Mouse (Mus musculus): ENCODE results near the gene Clec4g. TPM values are rescaled to one million over a fixed set of nuclear protein-coding genes. Genes with fewer than 3 reads are reported as not detected.
"Not testable (repeated sequence)": the region's sequence is repeated elsewhere in the genome, so short reads cannot be mapped to it uniquely, and the experiment has no call there.

Clec4g gene
- total RNA-seq (2021): not detected

DNA sequence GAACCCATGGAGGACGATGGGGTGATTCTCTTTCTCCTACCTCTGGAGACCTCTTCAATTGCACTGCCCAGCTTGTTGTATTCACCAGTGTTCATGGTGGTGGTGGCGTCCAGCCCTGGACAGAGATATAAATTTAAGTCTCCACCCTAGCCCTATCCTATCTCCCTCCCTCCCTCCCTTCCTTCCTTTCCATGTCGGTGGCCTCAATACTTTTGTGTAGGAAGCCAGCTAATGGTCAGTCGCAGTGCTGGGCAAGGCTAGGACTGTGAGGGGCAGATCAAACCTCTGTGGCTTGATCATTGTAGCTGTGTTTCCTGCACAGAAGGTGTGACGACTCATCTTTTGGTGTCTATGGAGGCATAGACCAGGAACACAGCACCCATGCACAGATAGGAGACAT lies at the start of gene Clec4g:
Gene Clec4g (minus strand): TSS at position 101 of the 400 bp plus-strand sequence.
- no peak for DNase-seq (ENCODE audit: low spot score in 2 of 2)
- intact Hi-C loops (cut with DNase I): no loop called here

- DNase-seq (ENCODE audit: low spot score in 2 of 2); intact Hi-C loops (cut with DNase I): not testable (repeated sequence)
These were observed 48.2 kb upstream of the Clec4g start for GRCm38 (mm10) chr8:3768641-3769040.

- DNase-seq (ENCODE audit: low spot score in 2 of 2): peak in 1 of 2 experiments; percentile 41
- intact Hi-C loops (cut with DNase I): no loop called here
These were observed 33.9 kb upstream of the Clec4g start for GRCm38 (mm10) chr8:3754261-3754850.

GRCm38 (mm10) chr8:3748761-3749160 lies 28.3 kb upstream of the Clec4g start, which contains the start of gene Cd209a:
TSS of gene Cd209a (minus strand) at chr8:3748984.
- DNase-seq (ENCODE audit: low spot score in 2 of 2): no peak
- intact Hi-C loops (cut with DNase I): no loop called here

DNA sequence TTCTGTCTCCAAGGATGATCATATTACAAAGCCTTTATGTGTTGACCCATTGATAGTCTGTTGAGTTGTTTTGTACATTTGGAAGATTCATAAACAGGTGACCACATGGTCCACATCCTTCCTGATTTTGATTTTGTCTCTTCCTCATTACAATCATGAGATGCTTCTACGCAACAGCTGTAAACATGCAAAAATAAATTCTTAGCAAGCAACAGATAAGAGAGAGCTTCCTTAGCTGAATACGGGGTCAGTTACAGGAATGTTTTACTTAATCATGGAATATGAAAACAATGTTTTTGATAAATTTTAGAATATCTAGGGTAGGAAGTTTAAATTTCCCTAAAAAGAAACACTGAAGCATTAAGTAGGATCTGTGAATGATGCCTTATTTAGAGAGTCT lies 16.5 kb upstream of the Clec4g start:
- no peak for DNase-seq (ENCODE audit: low spot score in 2 of 2)
- intact Hi-C loops (cut with DNase I): no loop called here

DNA sequence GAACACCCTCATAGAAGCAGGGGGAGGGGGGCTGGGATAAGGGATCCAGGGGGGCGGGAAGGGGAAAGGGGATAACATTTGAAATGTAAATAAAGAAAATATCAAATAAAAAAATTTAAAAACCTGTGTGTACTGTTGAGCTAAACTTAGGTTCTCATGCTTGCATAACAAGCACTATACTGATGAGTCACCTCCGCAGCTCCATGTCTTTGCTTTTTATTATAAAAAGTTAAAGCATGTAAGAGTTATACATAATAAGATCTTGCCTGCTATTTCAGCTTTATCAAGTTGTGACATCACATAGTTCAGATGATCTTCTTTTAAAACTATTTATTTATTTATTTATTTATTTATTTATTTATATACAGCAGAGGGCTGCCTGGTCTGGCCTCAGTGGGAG lies 15.1 kb upstream of the Clec4g start:
- DNase-seq (ENCODE audit: low spot score in 2 of 2): no peak
- intact Hi-C loops (cut with DNase I): no loop called here

GRCm38 (mm10) chr8:3734084-3734483 lies 13.6 kb upstream of the Clec4g start:
- intact Hi-C loops (cut with DNase I): no loop called here
- DNase-seq (ENCODE audit: low spot score in 2 of 2): no peak

- DNase-seq (ENCODE audit: low spot score in 2 of 2): no peak
- intact Hi-C loops (cut with DNase I): no loop called here
These were observed 590 bp upstream of the Clec4g start for GRCm38 (mm10) chr8:3721041-3721440.

GRCm38 (mm10) chr8:3718559-3718958 lies 1.9 kb downstream of the Clec4g start:
- intact Hi-C loops (cut with DNase I): loop anchor here (5.0 kb wide), 1 partner anchor 239 kb away; no protein-coding TSS in a partner anchor
- peak; percentile 53 to 58 for DNase-seq (ENCODE audit: low spot score in 2 of 2)

DNA sequence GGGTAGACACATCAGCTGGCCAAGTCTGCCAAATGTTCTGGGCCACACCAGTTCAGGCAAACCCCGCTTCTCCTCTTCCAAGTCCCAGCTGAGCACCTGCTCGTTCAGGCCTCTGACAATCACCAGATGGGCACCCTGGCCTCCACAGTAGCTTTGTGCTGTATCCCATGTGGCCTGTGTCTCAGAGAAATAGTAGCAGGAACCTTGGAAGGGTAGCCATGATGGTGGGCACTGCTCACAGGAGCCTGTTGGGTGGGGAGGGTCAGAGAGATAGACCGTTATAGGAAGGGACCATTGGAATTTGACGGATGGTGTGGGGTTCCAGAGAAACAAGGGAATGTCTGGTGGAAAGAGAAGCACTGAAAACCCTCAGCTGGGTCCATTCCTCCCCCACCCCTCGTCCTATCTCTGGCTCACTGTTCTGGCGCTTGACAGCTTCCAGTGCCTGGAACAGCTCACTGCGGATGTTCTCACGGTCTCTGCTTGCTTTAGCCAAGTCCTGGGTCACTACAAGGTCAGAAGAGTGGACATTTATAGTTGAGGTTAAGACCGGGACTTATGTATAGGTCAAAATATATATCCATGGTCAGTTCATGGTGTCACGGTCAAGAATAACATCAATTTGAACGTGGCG lies 3.0 kb downstream of the Clec4g start:
- intact Hi-C loops (cut with DNase I): loop anchor here (5.0 kb wide), 1 partner anchor 240 kb away; no protein-coding TSS in a partner anchor
- no peak for DNase-seq (ENCODE audit: low spot score in 2 of 2)

- no peak for DNase-seq (ENCODE audit: low spot score in 2 of 2)
- intact Hi-C loops (cut with DNase I): no loop called here
These were observed 8.8 kb downstream of the Clec4g start for GRCm38 (mm10) chr8:3711646-3712045.

GRCm38 (mm10) chr8:3710312-3710711 lies 10.1 kb downstream of the Clec4g start:
- intact Hi-C loops (cut with DNase I): no loop called here
- no peak for DNase-seq (ENCODE audit: low spot score in 2 of 2)

DNA sequence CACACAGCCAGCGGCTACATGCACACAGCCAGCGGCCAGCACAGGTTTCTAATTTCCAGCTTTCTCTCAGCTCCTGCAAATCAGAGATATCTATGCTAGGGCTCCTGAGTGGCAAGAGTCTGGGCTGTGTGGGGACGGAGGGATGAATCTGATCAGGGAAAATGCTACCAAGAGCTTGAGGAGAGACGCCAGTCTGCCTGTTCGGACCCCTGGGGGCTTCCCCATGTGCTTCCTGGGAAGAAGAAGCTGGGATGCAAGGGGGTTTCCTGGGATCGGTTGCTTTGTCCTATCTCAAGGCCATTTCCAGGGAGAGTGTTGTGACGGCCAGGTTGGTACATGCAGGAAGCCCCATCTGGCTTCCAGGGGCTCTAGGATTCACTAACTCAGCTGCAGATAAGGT lies 12.8 kb downstream of the Clec4g start:
- DNase-seq (ENCODE audit: low spot score in 2 of 2): no peak
- intact Hi-C loops (cut with DNase I): no loop called here

- no peak for DNase-seq (ENCODE audit: low spot score in 2 of 2)
- intact Hi-C loops (cut with DNase I): no loop called here
These were observed 14.7 kb downstream of the Clec4g start for GRCm38 (mm10) chr8:3705711-3706110.

GRCm38 (mm10) chr8:3701491-3701890 lies 19.0 kb downstream of the Clec4g start:
- intact Hi-C loops (cut with DNase I): no loop called here
- no peak for DNase-seq (ENCODE audit: low spot score in 2 of 2)

- intact Hi-C loops (cut with DNase I): no loop called here
- no peak for DNase-seq (ENCODE audit: low spot score in 2 of 2)
These were observed 26.3 kb downstream of the Clec4g start, which contains the start of gene Fcer2a for GRCm38 (mm10) chr8:3694121-3694520. TSS of gene Fcer2a (minus strand) at chr8:3694175.

- intact Hi-C loops (cut with DNase I): no loop called here
- no peak for DNase-seq (ENCODE audit: low spot score in 2 of 2)
These were observed 29.7 kb downstream of the Clec4g start for GRCm38 (mm10) chr8:3690774-3691173.

GRCm38 (mm10) chr8:3687537-3687936 lies 32.9 kb downstream of the Clec4g start:
- DNase-seq (ENCODE audit: low spot score in 2 of 2): no peak
- intact Hi-C loops (cut with DNase I): no loop called here

DNA sequence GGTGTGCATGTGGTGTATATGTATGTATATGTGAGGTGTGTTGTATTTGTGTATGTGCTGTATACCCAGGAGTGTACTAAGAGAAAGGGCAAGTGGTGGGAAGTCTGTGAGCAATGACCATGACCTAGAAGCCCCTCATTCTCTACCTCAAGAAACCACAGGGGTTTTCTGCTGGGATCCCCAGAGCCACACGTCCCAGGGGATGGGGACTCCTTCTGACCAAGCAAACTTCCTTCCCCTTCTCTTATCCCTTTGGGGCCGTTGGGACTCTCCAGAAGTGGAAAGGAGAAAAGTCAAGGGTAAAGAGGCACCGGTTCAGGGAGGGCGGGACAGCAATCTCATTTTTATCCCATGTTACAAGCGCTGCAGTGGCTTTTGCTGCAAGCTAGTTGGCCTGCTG lies 35.0 kb downstream of the Clec4g start:
- DNase-seq (ENCODE audit: low spot score in 2 of 2): no peak
- intact Hi-C loops (cut with DNase I): no loop called here

DNA sequence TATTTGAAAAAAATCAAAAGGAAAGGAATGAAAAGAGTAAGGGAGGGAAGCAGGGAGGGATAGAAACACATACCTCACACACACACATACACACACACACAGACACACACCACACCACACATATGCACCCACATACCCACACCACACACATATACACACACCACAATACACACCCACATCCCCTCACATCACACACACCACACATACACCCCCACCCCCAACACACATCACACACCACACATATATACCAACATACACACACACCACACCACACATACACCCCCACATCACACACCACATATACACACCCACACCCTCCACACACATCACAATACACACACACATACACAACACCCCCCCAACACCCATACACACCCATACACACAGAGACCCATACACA lies 35.9 kb downstream of the Clec4g start:
- intact Hi-C loops (cut with DNase I): no loop called here
- DNase-seq (ENCODE audit: low spot score in 2 of 2): no peak

DNA sequence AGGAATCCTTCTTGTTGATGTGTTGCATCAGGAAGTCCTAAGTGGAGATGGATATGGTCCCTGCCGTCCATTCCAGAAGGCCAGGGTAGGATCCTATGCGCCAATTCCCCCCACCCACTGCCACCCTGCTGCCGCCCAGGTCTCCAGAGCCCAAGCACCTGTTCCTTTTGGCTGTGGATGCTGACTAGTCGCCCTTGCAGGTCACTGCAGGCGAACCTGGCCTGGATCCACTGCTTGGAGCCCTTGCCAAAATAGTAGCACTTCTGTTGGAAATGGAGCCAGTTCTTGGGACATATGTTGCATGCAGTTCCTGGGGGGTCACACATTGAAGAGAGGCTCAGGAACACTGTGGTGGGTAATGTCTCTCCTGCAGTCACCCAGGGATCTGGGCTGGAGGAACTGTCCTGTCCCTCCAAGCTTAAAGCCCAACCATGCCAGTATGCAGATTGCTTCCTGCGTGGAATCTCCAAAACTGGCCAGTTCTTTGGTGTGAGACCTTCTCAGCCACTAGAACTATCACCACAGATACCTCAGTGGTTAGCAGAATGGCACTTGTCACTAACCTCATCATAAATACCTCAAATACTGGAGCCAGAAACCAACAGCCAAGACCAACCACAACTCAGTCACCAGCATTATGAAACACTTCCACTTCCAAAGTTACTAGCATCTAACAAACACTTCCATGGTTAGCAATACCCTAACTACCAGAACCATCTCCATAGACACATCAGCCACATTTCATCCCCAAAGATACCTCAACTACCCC lies 36.9 kb downstream of the Clec4g start:
- DNase-seq (ENCODE audit: low spot score in 2 of 2): no peak
- intact Hi-C loops (cut with DNase I): no loop called here
